Mouse (Mus musculus) MEL (cell line): ENCODE data around the gene Bmt2. TPM values are rescaled to one million over a fixed set of nuclear protein-coding genes. Genes with fewer than 3 reads are reported as not detected.

Experiments
- DNase-seq: peaks from one replicate; pipeline ENCODE4 v3.0.0; 2011; ENCODE audit warnings: low read depth, low spot score
- H3K27ac ChIP-seq: 2 replicates; pipeline ENCODE4 v1.5.1; 2012; ENCODE audit warnings: low read depth, mild to moderate bottlenecking, control low read depth, low read length, moderate library complexity; ENCODE audit not compliant: control insufficient read depth
- H3K27me3 ChIP-seq, 2 experiments: fragments of 150-350 bp in 1 of 2; sonication (generic) in 1 of 2; 2 replicates each; pipeline ENCODE4 v1.6.1; 2012; ENCODE audit warnings: low read length in 2 of 2, mild to moderate bottlenecking in 2 of 2, improper control_type of control experiment in 1 of 2, moderate library complexity in 1 of 2; ENCODE audit not compliant: insufficient read depth in 2 of 2, control insufficient read depth in 1 of 2
- H3K36me3 ChIP-seq, 2 experiments: 2 replicates each; pipeline ENCODE4 v1.6.1; 2012 to 2014; ENCODE audit warnings: low read length in 2 of 2, improper control_type of control experiment in 1 of 2, inconsistent platforms in 1 of 2, mild to moderate bottlenecking in 1 of 2; ENCODE audit not compliant: insufficient read depth in 2 of 2, control insufficient read depth in 1 of 2
- H3K4me1 ChIP-seq, 2 experiments: fragments of 150-350 bp in 1 of 2; sonication (generic) in 1 of 2; 2 replicates each; pipeline ENCODE4 v1.6.1; 2012; ENCODE audit warnings: low read length in 2 of 2, improper control_type of control experiment in 1 of 2, mild to moderate bottlenecking in 1 of 2; ENCODE audit not compliant: insufficient read depth in 2 of 2, control insufficient read depth in 1 of 2
- H3K4me3 ChIP-seq, 2 experiments: fragments of 150-350 bp in 1 of 2; sonication (generic) in 1 of 2; 2 replicates each; pipeline ENCODE4 v1.5.1; 2012; ENCODE audit warnings: low read depth in 2 of 2, low read length in 2 of 2, mild to moderate bottlenecking in 2 of 2, moderate library complexity in 2 of 2, control low read depth in 1 of 2, improper control_type of control experiment in 1 of 2; ENCODE audit not compliant: control insufficient read depth in 1 of 2, insufficient read depth in 1 of 2
- H3K79me2 ChIP-seq: 2 replicates; pipeline ENCODE4 v1.6.1; 2012; ENCODE audit warnings: mild to moderate bottlenecking, low read length, moderate library complexity; ENCODE audit not compliant: control insufficient read depth, poor library complexity, insufficient read depth
- H3K9ac ChIP-seq: 2 replicates; pipeline ENCODE4 v1.6.1; 2012; ENCODE audit warnings: low read depth, mild to moderate bottlenecking, control low read depth, low read length, moderate library complexity; ENCODE audit not compliant: control insufficient read depth, poor library complexity, severe bottlenecking
- H3K9me3 ChIP-seq: fragments of 150-350 bp; sonication (generic); replicated peaks from 2 replicates; pipeline ENCODE4 v1.6.1; 2012; ENCODE audit warnings: mild to moderate bottlenecking, low read length, improper control_type of control experiment, moderate library complexity; ENCODE audit not compliant: insufficient read depth
- BHLHE40 ChIP-seq: IDR thresholded peaks from 2 replicates; pipeline ENCODE4 v1.6.1; 2012; ENCODE audit warnings: low read depth, mild to moderate bottlenecking, inconsistent platforms, low read length, improper control_type of control experiment, borderline replicate concordance
- CHD1 ChIP-seq: IDR thresholded peaks from 2 replicates; pipeline ENCODE4 v1.6.1; 2012; ENCODE audit warnings: low read depth, mild to moderate bottlenecking, inconsistent platforms, low read length, improper control_type of control experiment
- CHD2 ChIP-seq: IDR thresholded peaks from 2 replicates; pipeline ENCODE4 v1.6.1; 2011; ENCODE audit warnings: low read length, improper control_type of control experiment
- E2F4 ChIP-seq: IDR thresholded peaks from 2 replicates; pipeline ENCODE4 v1.6.1; 2011; ENCODE audit warnings: low read depth, low read length, improper control_type of control experiment, borderline replicate concordance
- ELF1 ChIP-seq: IDR thresholded peaks from 2 replicates; pipeline ENCODE4 v1.6.1; 2014; ENCODE audit warnings: low read depth, mild to moderate bottlenecking, inconsistent platforms, low read length, improper control_type of control experiment, moderate library complexity
- EP300 ChIP-seq, 2 experiments: IDR thresholded peaks; 2 replicates each; pipeline ENCODE4 v1.6.1; 2011; ENCODE audit warnings: improper control_type of control experiment in 2 of 2, low read length in 2 of 2, low read depth in 1 of 2, mild to moderate bottlenecking in 1 of 2
- ETS1 ChIP-seq: IDR thresholded peaks from 2 replicates; pipeline ENCODE4 v1.6.1; 2012; ENCODE audit warnings: low read depth, mild to moderate bottlenecking, inconsistent platforms, low read length, improper control_type of control experiment, moderate library complexity
- GABPA ChIP-seq: IDR thresholded peaks from 2 replicates; pipeline ENCODE4 v1.6.1; 2012; ENCODE audit warnings: low read depth, mild to moderate bottlenecking, inconsistent platforms, low read length, improper control_type of control experiment, moderate library complexity
- GATA1 ChIP-seq: IDR thresholded peaks from 2 replicates; pipeline ENCODE4 v1.6.1; 2011; ENCODE audit warnings: low read depth, low read length, improper control_type of control experiment
- HCFC1 ChIP-seq: IDR thresholded peaks from 2 replicates; pipeline ENCODE4 v1.6.1; 2012; ENCODE audit warnings: low read depth, mild to moderate bottlenecking, inconsistent platforms, low read length, improper control_type of control experiment, moderate library complexity
- JUND ChIP-seq: IDR thresholded peaks from 2 replicates; pipeline ENCODE4 v1.6.1; 2011; ENCODE audit warnings: low read depth, mild to moderate bottlenecking, improper control_type of control experiment, low read length
- MAFK ChIP-seq: IDR thresholded peaks from 2 replicates; pipeline ENCODE4 v1.6.1; 2011; ENCODE audit warnings: low read depth, mild to moderate bottlenecking, low read length, improper control_type of control experiment, borderline replicate concordance
- MAX ChIP-seq: IDR thresholded peaks from 2 replicates; pipeline ENCODE4 v1.6.1; 2011; ENCODE audit warnings: low read length, improper control_type of control experiment
- MAZ ChIP-seq: IDR thresholded peaks from 2 replicates; pipeline ENCODE4 v1.6.1; 2012; ENCODE audit warnings: low read depth, mild to moderate bottlenecking, inconsistent platforms, low read length, improper control_type of control experiment
- MXI1 ChIP-seq: IDR thresholded peaks from 2 replicates; pipeline ENCODE4 v1.6.1; 2011; ENCODE audit warnings: mild to moderate bottlenecking, low read depth, low read length, improper control_type of control experiment
- MYB ChIP-seq: IDR thresholded peaks from 2 replicates; pipeline ENCODE4 v1.6.1; 2011; ENCODE audit warnings: mild to moderate bottlenecking, low read depth, low read length, improper control_type of control experiment
- MYC ChIP-seq: IDR thresholded peaks from 2 replicates; pipeline ENCODE4 v1.6.1; 2011; ENCODE audit warnings: low read depth, mild to moderate bottlenecking, low read length, improper control_type of control experiment, moderate library complexity
- NRF1 ChIP-seq: IDR thresholded peaks from 2 replicates; pipeline ENCODE4 v1.6.1; 2014; ENCODE audit warnings: low read depth, mild to moderate bottlenecking, inconsistent platforms, low read length, improper control_type of control experiment, moderate library complexity; ENCODE audit not compliant: poor library complexity, insufficient read depth, severe bottlenecking
- POLR2AphosphoS2 ChIP-seq: IDR thresholded peaks from 2 replicates; pipeline ENCODE4 v1.6.1; 2011; ENCODE audit warnings: low read length, improper control_type of control experiment
- POLR2AphosphoS5 ChIP-seq: IDR thresholded peaks from 2 replicates; pipeline ENCODE4 v1.6.1; 2012; ENCODE audit warnings: low read depth, borderline replicate concordance, mild to moderate bottlenecking, inconsistent platforms, low read length, moderate library complexity, mixed read lengths
- RAD21 ChIP-seq: IDR thresholded peaks from 2 replicates; pipeline ENCODE4 v1.6.1; 2011; ENCODE audit warnings: mild to moderate bottlenecking, low read depth, low read length, improper control_type of control experiment
- SIN3A ChIP-seq: IDR thresholded peaks from 2 replicates; pipeline ENCODE4 v1.6.1; 2012; ENCODE audit warnings: low read length, improper control_type of control experiment, inconsistent platforms
- SMC3 ChIP-seq: IDR thresholded peaks from 2 replicates; pipeline ENCODE4 v1.6.1; 2011; ENCODE audit warnings: low read depth, low read length, improper control_type of control experiment
- TAL1 ChIP-seq: IDR thresholded peaks from 2 replicates; pipeline ENCODE4 v1.6.1; 2012; ENCODE audit warnings: mild to moderate bottlenecking, inconsistent platforms, low read length, moderate library complexity, mixed read lengths
- TBP ChIP-seq: IDR thresholded peaks from 2 replicates; pipeline ENCODE4 v1.8.0; 2011; ENCODE audit warnings: low read depth, low read length, improper control_type of control experiment
- TCF12 ChIP-seq: IDR thresholded peaks from 2 replicates; pipeline ENCODE4 v1.6.1; 2014; ENCODE audit warnings: low read depth, mild to moderate bottlenecking, inconsistent platforms, low read length, improper control_type of control experiment, moderate library complexity
- USF1 ChIP-seq: IDR thresholded peaks from 2 replicates; pipeline ENCODE4 v1.6.1; 2014; ENCODE audit warnings: low read depth, mild to moderate bottlenecking, inconsistent platforms, low read length, improper control_type of control experiment, moderate library complexity
- USF2 ChIP-seq, 2 experiments: IDR thresholded peaks; 2 replicates each; pipeline ENCODE4 v1.6.1; 2011 to 2012; ENCODE audit warnings: improper control_type of control experiment in 2 of 2, low read length in 2 of 2, borderline replicate concordance in 1 of 2, inconsistent platforms in 1 of 2, low read depth in 1 of 2, mild to moderate bottlenecking in 1 of 2; ENCODE audit not compliant: insufficient read depth in 1 of 2
- ZKSCAN1 ChIP-seq: IDR thresholded peaks from 2 replicates; pipeline ENCODE4 v1.6.1; 2012; ENCODE audit warnings: low read depth, mild to moderate bottlenecking, inconsistent platforms, low read length, improper control_type of control experiment, moderate library complexity
- ZMIZ1 ChIP-seq: IDR thresholded peaks from 2 replicates; pipeline ENCODE4 v1.6.1; 2012; ENCODE audit warnings: low read depth, mild to moderate bottlenecking, inconsistent platforms, low read length, improper control_type of control experiment, moderate library complexity
- ZNF384 ChIP-seq: IDR thresholded peaks from 2 replicates; pipeline ENCODE4 v1.6.1; 2012; ENCODE audit warnings: low read depth, mild to moderate bottlenecking, inconsistent platforms, low read length, improper control_type of control experiment
- polyA plus RNA-seq, 2 experiments: library from polyadenylated mRNA; stranded (reverse) in 1 of 2; unstranded in 1 of 2; fragments of >175 nt in 1 of 2; fragments of >200 nt in 1 of 2; gene quantifications; 2 replicates each; pipeline versions ENCODE4 v1.2.1 to v1.2.4; 2012; ENCODE audit warnings: low replicate concordance in 2 of 2, low read depth in 1 of 2; ENCODE audit not compliant: insufficient read length in 2 of 2, insufficient read depth in 1 of 2, missing spikeins in 1 of 2
- total RNA-seq: library from RNA; depleted of rRNA; stranded (reverse); fragments of 300-350 nt; gene quantifications from 2 replicates; pipeline ENCODE4 v1.2.3, GENCODE M21; 2012

Bmt2 gene
- total and polyA plus RNA-seq, 3 experiments: 3.1 to 4.7 TPM; not detected in 1

DNA sequence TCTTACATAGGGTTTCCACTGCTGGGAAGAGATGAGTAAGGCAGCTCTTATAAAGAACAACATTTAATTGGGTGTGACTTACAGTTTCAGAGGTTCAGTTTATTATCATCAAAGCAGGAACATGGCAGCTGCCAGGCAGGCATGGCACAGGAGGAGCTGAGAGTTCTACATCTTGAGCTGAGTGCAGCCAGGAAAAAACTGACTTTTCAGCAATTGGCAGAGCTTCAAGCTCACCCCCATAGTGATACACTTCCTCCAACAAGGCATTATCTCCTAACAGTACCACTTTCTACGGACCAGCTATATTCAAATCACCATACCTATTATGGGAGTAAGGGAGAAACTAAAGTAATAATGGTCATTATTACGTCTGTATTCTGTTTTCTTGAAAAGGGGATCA is 58.1 kb downstream of the Bmt2 start:
- peak overlapping the region; percentile 42 for H3K27ac ChIP-seq
- TF ChIP-seq E2F4: no peak
- TF ChIP-seq RAD21: no peak
- no peak for TF ChIP-seq TCF12
- TF ChIP-seq EP300 (IDR thresholded peaks at IDR 0.05; ENCODE audit: low read depth in 1 of 2, low read length in 2 of 2): peak; percentile 49 to 54
- no peak for TF ChIP-seq MYC
- no peak for TF ChIP-seq MAZ
- no peak for TF ChIP-seq POLR2AphosphoS5
- no peak for TF ChIP-seq HCFC1
- 0 out of 2 replicates have a peak, but pooled peaks have one; percentile 38 for TF ChIP-seq MAX
- TF ChIP-seq ZNF384: no peak
- TF ChIP-seq GATA1: peak; percentile 30; the same call in 1 of the 2 replicates
- TF ChIP-seq JUND: no peak
- TF ChIP-seq ELF1: no peak
- TF ChIP-seq GABPA: no peak
- 0 out of 2 replicates have a peak, but pooled peaks have one; percentile 26 for TF ChIP-seq ETS1
- TF ChIP-seq ZKSCAN1: no peak
- TF ChIP-seq, all 39 proteins: peak for 4
- Histone ChIP-seq H3K9me3 (no peaks in the 10 kb centered on the region), H3K9ac (no peak overlapping the region; the same call in 1 of the 2 replicates), H3K4me3 (no peak overlapping the region; a peak in 1 of 4 replicates), H3K27me3 (no peaks in the 10 kb centered on the region), H3K4me1 (peaks cover 11 to 36% of the 10 kb centered on the region in 2 experiments), H3K36me3 (peaks cover 0 to 40% of the 10 kb centered on the region in 2 experiments; a peak in 2 of 4 replicates), H3K79me2 (no peaks in the 10 kb centered on the region)
- peak; percentile 75 for DNase-seq

DNA sequence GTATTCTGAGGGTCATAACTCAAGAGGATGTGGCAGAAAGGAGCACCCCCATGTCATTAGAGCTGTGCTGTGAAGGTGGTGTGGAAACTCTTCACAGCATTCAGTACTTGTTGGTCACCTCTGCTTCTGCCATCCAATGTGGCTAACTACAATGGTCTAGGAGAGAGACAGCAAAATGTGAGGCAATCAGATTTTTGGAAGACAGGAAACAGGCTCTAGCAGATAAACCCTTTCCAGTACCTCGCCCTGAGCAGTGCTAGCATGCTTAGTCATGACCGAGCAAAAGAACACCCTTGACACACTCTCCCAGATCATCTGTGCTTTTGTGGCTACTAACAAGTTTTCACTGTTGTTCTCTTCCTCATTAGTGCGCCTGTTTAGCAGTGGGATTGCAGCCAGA is 60.7 kb downstream of the Bmt2 start:
- H3K27me3 ChIP-seq: no peaks in the 10 kb centered on the region
- peak overlapping the region; percentile 61 for H3K27ac ChIP-seq
- no peak overlapping the region for H3K9ac ChIP-seq
- no peaks in the 10 kb centered on the region for H3K79me2 ChIP-seq
- no peak overlapping the region for H3K4me3 ChIP-seq
- H3K9me3 ChIP-seq: no peaks in the 10 kb centered on the region
- H3K36me3 ChIP-seq: peaks cover 0 to 47% of the 10 kb centered on the region in 2 experiments; a peak in 2 of 4 replicates
- H3K4me1 ChIP-seq: peaks cover 14 to 41% of the 10 kb centered on the region in 2 experiments
- peak; percentile 88 for DNase-seq
- TF ChIP-seq CHD2: no peak
- TF ChIP-seq USF2 (IDR thresholded peaks at IDR 0.05; ENCODE audit: borderline replicate concordance in 1 of 2, insufficient read depth in 1 of 2, low read depth in 1 of 2, low read length in 2 of 2): no peak
- TF ChIP-seq POLR2AphosphoS2: no peak
- peak; percentile 56; the same call in 1 of the 2 replicates for TF ChIP-seq TBP
- TF ChIP-seq ZNF384: no peak
- 0 out of 2 replicates have a peak, but pooled peaks have one; percentile 19 for TF ChIP-seq MYB
- TF ChIP-seq ETS1: peak; percentile 95
- no peak for TF ChIP-seq HCFC1
- TF ChIP-seq CHD1: no peak
- peak; percentile 74 for TF ChIP-seq SIN3A
- TF ChIP-seq SMC3: no peak
- no peak for TF ChIP-seq JUND
- peak; percentile 49; the same call in 1 of the 2 replicates for TF ChIP-seq GABPA
- no peak for TF ChIP-seq USF1
- no peak for TF ChIP-seq MAZ
- no peak for TF ChIP-seq MAFK
- peak; percentile 65 for TF ChIP-seq MXI1
- TF ChIP-seq ZMIZ1: no peak
- TF ChIP-seq GATA1: peak; percentile 92
- no peak for TF ChIP-seq ZKSCAN1
- no peak for TF ChIP-seq BHLHE40
- TF ChIP-seq NRF1: no peak
- TF ChIP-seq TAL1: peak; percentile 86
